In genomic region chr4:110119874-110120273, GRCm38 (mm10) we compare ENCODE assay signal across 18 mouse cellular contexts.
DNase-seq lines count a peak whose midpoint lies in the region; ATAC-seq and TF ChIP-seq lines count a peak whose summit lies in the region.
"Had no signal": no experiment of that assay in that cellular context is flagged by ENCODE, and none has a peak within 500 bp of the region (broad histone marks: within the 10 kb centered on the region; RNA-seq: fewer than 3 reads in every experiment).

No protein-coding gene starts in this region.

- 60% methylated on average over 3 of the region's 3 CpGs for WGBS in forebrain, embryonic 15.5 days
- 57% methylated on average over 3 of the region's 3 CpGs for WGBS in forebrain, embryonic 16.5 days
- WGBS in kidney, postnatal 0 days: 11% methylated on average over 3 of the region's 3 CpGs
- 6% methylated on average over 3 of the region's 3 CpGs for WGBS in kidney, embryonic 16.5 days
- WGBS in stomach, embryonic 14.5 days: 21% methylated on average over 3 of the region's 3 CpGs
- 31% methylated on average over 3 of the region's 3 CpGs for WGBS in stomach, postnatal 0 days

- TF ChIP-seq EP300 in stomach, postnatal 0 days (optimal IDR thresholded peaks at IDR 0.05): no peak

- H3K4me2 ChIP-seq in forebrain, embryonic 15.5 days (replicated peaks): no peak overlapping the region
- H3K4me2 ChIP-seq in forebrain, embryonic 16.5 days (ENCODE audit: low read length): no peak overlapping the region
- H3K4me2 ChIP-seq in kidney, postnatal 0 days (ENCODE audit: low read length): no peak overlapping the region
- H3K4me2 ChIP-seq in kidney, embryonic 16.5 days (replicated peaks; ENCODE audit: low read depth, low read length): no peak overlapping the region
- H3K4me2 ChIP-seq in stomach, embryonic 14.5 days (replicated peaks; ENCODE audit: low read depth, low read length): no peak overlapping the region
- no peak overlapping the region for H3K4me2 ChIP-seq in stomach, postnatal 0 days (replicated peaks; ENCODE audit: low read depth)
- H3K4me2 ChIP-seq: embryonic facial prominence, embryonic 13.5 days; heart, embryonic 15.5 days; liver, embryonic 12.5 days had no signal

- no peak overlapping the region for H3K4me3 ChIP-seq in forebrain, embryonic 15.5 days
- no peak overlapping the region for H3K4me3 ChIP-seq in forebrain, embryonic 16.5 days (replicated peaks; ENCODE audit: low read length)
- H3K4me3 ChIP-seq in kidney, postnatal 0 days (replicated peaks; ENCODE audit: low read depth, low read length): no peak overlapping the region
- no peak overlapping the region for H3K4me3 ChIP-seq in kidney, embryonic 16.5 days (ENCODE audit: low read length)
- no peak overlapping the region for H3K4me3 ChIP-seq in stomach, embryonic 14.5 days (ENCODE audit: low read depth, low read length)
- H3K4me3 ChIP-seq in stomach, postnatal 0 days (ENCODE audit: low read depth, low read length): no peak overlapping the region
- H3K4me3 ChIP-seq: embryonic facial prominence, embryonic 13.5 days; heart, embryonic 15.5 days; liver, embryonic 12.5 days had no signal

- 0 out of 2 replicates have a peak overlapping the region, but pooled peaks have one; percentile 32 for H3K27ac ChIP-seq in forebrain, embryonic 15.5 days (replicated peaks)
- H3K27ac ChIP-seq in forebrain, embryonic 16.5 days (ENCODE audit: low read length): no peak overlapping the region
- H3K27ac ChIP-seq in kidney, postnatal 0 days: no peak overlapping the region
- no peak overlapping the region for H3K27ac ChIP-seq in kidney, embryonic 16.5 days (ENCODE audit: low read length)
- H3K27ac ChIP-seq in stomach, embryonic 14.5 days (ENCODE audit: low read length): no peak overlapping the region
- H3K27ac ChIP-seq in stomach, postnatal 0 days (replicated peaks): no peak overlapping the region
- H3K27ac ChIP-seq: embryonic facial prominence, embryonic 13.5 days; heart, embryonic 15.5 days; liver, embryonic 12.5 days had no signal

- no peak overlapping the region for H3K9ac ChIP-seq in forebrain, embryonic 15.5 days (replicated peaks)
- no peak overlapping the region for H3K9ac ChIP-seq in forebrain, embryonic 16.5 days (replicated peaks; ENCODE audit: low read depth, low read length)
- no peak overlapping the region for H3K9ac ChIP-seq in kidney, postnatal 0 days (ENCODE audit: low read depth, low read length)
- no peak overlapping the region for H3K9ac ChIP-seq in kidney, embryonic 16.5 days (replicated peaks; ENCODE audit: low read length)
- no peak overlapping the region for H3K9ac ChIP-seq in stomach, embryonic 14.5 days (replicated peaks; ENCODE audit: low read depth, low read length)
- H3K9ac ChIP-seq in stomach, postnatal 0 days (ENCODE audit: low read length): no peak overlapping the region
- H3K9ac ChIP-seq: embryonic facial prominence, embryonic 13.5 days; heart, embryonic 15.5 days; liver, embryonic 12.5 days had no signal

- DNase-seq in kidney, postnatal 0 days (ENCODE audit: low spot score): peak; percentile 11
- DNase-seq in stomach, postnatal 0 days (ENCODE audit: low spot score): no peak
- no peak for DNase-seq in left cerebral cortex, postnatal 4 days
- DNase-seq: cerebellum, adult 11-12 months; cerebellum, postnatal 14 days; gastrocnemius, postnatal 36 days; lung, adult 2 months; thymus, postnatal 25 days had no signal

- no peak for ATAC-seq in forebrain, embryonic 15.5 days (replicated peaks)
- ATAC-seq in forebrain, embryonic 16.5 days: no peak; the same call in 1 of the 2 replicates
- no peak for ATAC-seq in kidney, postnatal 0 days (replicated peaks; ENCODE audit: low FRiP score, low read depth)
- no peak for ATAC-seq in kidney, embryonic 16.5 days (ENCODE audit: low FRiP score, low TSS enrichment)
- ATAC-seq in stomach, embryonic 14.5 days (ENCODE audit: insufficient number of reproducible peaks, insufficient read depth, low FRiP score, low read depth): peak; percentile 14; the same call in 1 of the 2 replicates
- no peak for ATAC-seq in stomach, postnatal 0 days (ENCODE audit: low FRiP score, low TSS enrichment)
- ATAC-seq: activated CD4-positive, CD25-positive, alpha-beta regulatory T cell, adult 4 months; intestine, postnatal 0 days; liver, embryonic 12.5 days had no signal

- intact Hi-C loops in left cerebral cortex, postnatal 4 days (cut with DNase I): no loop called here

- no peak for TF ChIP-seq CTCF in kidney, postnatal 0 days (IDR thresholded peaks at IDR 0.05; ENCODE audit: low read depth)
- TF ChIP-seq CTCF in stomach, postnatal 0 days (IDR thresholded peaks at IDR 0.05; ENCODE audit: low read depth): no peak

- H3K4me1 ChIP-seq in forebrain, embryonic 15.5 days: peaks cover 10% of the 10 kb centered on the region; the same call in 1 of the 2 replicates
- peaks cover 7% of the 10 kb centered on the region for H3K4me1 ChIP-seq in forebrain, embryonic 16.5 days (replicated peaks; ENCODE audit: control insufficient read depth, insufficient read depth, low read length)
- no peaks in the 10 kb centered on the region for H3K4me1 ChIP-seq in kidney, postnatal 0 days (replicated peaks; ENCODE audit: insufficient read depth, low read length)
- H3K4me1 ChIP-seq in kidney, embryonic 16.5 days (ENCODE audit: insufficient read depth, low read length): peaks cover 5% of the 10 kb centered on the region
- H3K4me1 ChIP-seq in stomach, embryonic 14.5 days (ENCODE audit: control insufficient read depth, insufficient read depth, low read length): no peaks in the 10 kb centered on the region
- no peaks in the 10 kb centered on the region for H3K4me1 ChIP-seq in stomach, postnatal 0 days (replicated peaks; ENCODE audit: control insufficient read depth, insufficient read depth)
- H3K4me1 ChIP-seq: heart, embryonic 15.5 days; liver, embryonic 12.5 days had no signal

- no peaks in the 10 kb centered on the region for H3K27me3 ChIP-seq in forebrain, embryonic 15.5 days
- H3K27me3 ChIP-seq in forebrain, embryonic 16.5 days (replicated peaks; ENCODE audit: control insufficient read depth, insufficient read depth, low read length): no peaks in the 10 kb centered on the region
- no peaks in the 10 kb centered on the region for H3K27me3 ChIP-seq in kidney, postnatal 0 days (ENCODE audit: insufficient read depth, low read length)
- H3K27me3 ChIP-seq in kidney, embryonic 16.5 days (ENCODE audit: insufficient read depth, low read length): no peaks in the 10 kb centered on the region
- no peaks in the 10 kb centered on the region for H3K27me3 ChIP-seq in stomach, embryonic 14.5 days (ENCODE audit: control insufficient read depth, insufficient read depth, low read length)
- H3K27me3 ChIP-seq in stomach, postnatal 0 days (ENCODE audit: control insufficient read depth, insufficient read depth, low read length): no peaks in the 10 kb centered on the region
- H3K27me3 ChIP-seq: embryonic facial prominence, embryonic 13.5 days; heart, embryonic 15.5 days; liver, embryonic 12.5 days had no signal

- no peaks in the 10 kb centered on the region for H3K36me3 ChIP-seq in forebrain, embryonic 15.5 days
- no peaks in the 10 kb centered on the region for H3K36me3 ChIP-seq in forebrain, embryonic 16.5 days (ENCODE audit: control insufficient read depth, insufficient read depth)
- no peaks in the 10 kb centered on the region for H3K36me3 ChIP-seq in kidney, postnatal 0 days (ENCODE audit: insufficient read depth, low read length)
- H3K36me3 ChIP-seq in kidney, embryonic 16.5 days (ENCODE audit: insufficient read depth, low read length): no peaks in the 10 kb centered on the region
- H3K36me3 ChIP-seq in stomach, embryonic 14.5 days (ENCODE audit: control insufficient read depth, insufficient read depth, low read length): no peaks in the 10 kb centered on the region
- H3K36me3 ChIP-seq in stomach, postnatal 0 days (ENCODE audit: control insufficient read depth, insufficient read depth, low read length): no peaks in the 10 kb centered on the region
- H3K36me3 ChIP-seq: embryonic facial prominence, embryonic 13.5 days; G1E; heart, embryonic 15.5 days; liver, embryonic 12.5 days had no signal

- no peaks in the 10 kb centered on the region for H3K9me3 ChIP-seq in forebrain, embryonic 15.5 days
- no peaks in the 10 kb centered on the region for H3K9me3 ChIP-seq in forebrain, embryonic 16.5 days (ENCODE audit: control insufficient read depth, low read length)
- no peaks in the 10 kb centered on the region for H3K9me3 ChIP-seq in kidney, postnatal 0 days (replicated peaks; ENCODE audit: low read length)
- no peaks in the 10 kb centered on the region for H3K9me3 ChIP-seq in kidney, embryonic 16.5 days (ENCODE audit: low read length)
- H3K9me3 ChIP-seq in stomach, embryonic 14.5 days (ENCODE audit: control insufficient read depth, low read depth, low read length): no peaks in the 10 kb centered on the region
- H3K9me3 ChIP-seq in stomach, postnatal 0 days (ENCODE audit: control insufficient read depth, low read length): no peaks in the 10 kb centered on the region
- H3K9me3 ChIP-seq: embryonic facial prominence, embryonic 13.5 days; heart, embryonic 15.5 days; liver, embryonic 12.5 days had no signal
